Mouse (Mus musculus) c-Kit-positive CD71-negative TER-119-negative erythroid progenitor cells, embryonic 14.5 days (primary cell): ENCODE results near the gene Majin.

Experiments used
- DNase-seq: peaks from one replicate; pipeline ENCODE4 v3.0.0-alpha.2; 2013; ENCODE audit warnings: low read depth

The Majin gene

DNA sequence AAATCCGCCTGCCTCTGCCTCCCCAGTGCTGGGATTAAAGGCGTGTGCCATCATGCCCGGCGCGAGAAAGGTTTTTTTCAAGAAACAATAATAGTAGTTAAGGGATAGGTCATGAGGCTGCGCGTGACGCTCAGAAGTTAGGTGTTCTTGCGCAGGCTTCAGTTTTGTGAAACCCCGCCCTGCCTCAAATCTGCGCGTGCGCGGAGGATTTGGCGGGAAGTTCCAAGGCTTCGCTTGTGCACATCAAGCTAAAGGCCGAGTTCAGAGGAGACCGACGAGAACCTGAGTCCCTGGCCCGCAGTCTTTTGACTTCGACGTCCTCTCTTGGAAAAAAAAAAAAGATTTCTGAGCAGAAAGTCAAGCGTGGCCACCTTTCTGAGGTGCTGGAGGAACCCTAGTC lies at the start of gene Majin:
Gene Majin (plus strand): TSS at position 258 of the 400 bp plus-strand sequence.
- no peak for DNase-seq

DNA sequence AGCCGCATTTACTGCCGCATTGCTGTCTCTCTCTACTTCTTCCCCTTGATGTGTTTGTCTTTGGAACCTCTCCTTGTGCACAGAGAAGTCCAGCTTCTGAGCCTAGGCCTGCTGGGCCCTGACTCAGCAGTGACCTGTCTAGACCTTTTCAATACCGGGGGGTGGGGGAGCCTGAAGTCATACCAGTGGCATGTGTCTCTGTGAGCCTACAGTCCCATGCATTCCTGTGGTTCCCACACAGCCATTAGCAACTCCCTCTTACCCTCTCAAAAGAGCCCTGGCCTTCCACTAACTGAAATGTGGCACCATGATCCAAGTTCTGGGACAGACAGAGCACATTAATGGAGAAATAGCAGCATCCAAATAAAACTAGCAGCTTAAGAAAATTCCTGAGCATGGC lies 47.8 kb upstream of the Majin start:
- DNase-seq = no peak

GRCm38 (mm10) chr19:6139701-6140100 lies 44.5 kb upstream of the Majin start:
- DNase-seq = no peak

- no peak for DNase-seq
These were observed 43.9 kb upstream of the Majin start for GRCm38 (mm10) chr19:6140374-6140677.

DNA sequence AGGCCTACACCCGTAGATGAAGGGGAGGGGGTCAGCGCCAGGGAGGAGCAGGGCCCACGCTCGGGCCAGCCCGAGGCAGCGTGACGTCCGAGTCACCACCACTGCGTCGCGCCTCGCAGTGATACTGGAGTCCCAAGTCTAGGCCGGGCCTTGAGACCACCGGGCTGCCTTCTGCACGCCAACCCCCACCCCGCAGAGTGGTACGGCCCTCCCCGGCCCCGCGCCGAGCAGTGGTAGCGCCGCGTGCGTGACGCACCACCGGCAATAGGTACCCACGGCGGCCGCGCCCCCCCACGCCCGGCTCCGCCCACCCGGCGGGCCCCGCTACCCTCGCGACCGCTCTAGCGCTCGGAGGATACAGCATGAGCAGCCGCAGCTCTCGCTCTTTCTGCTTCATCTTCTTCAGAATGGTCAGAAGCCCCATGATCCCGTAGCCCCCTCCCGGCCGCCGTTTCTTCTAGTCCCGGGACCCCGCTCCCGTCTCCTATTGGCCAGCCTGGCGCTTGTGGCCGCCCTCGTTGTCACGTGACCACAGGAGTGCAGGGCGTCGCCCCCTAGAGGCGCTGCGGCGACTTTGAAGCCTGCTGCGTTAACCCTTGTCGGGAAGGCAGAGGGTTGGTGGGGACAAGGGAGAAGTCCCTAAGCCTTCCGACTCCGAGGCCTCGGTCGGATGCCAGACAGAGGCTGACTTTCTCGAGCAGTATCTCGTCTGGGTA lies 43.4 kb upstream of the Majin start, which contains the start of gene Batf2:
Gene Batf2 (plus strand): TSS at position 306 of the 716 bp plus-strand sequence.
- peak; percentile 89 for DNase-seq

DNA sequence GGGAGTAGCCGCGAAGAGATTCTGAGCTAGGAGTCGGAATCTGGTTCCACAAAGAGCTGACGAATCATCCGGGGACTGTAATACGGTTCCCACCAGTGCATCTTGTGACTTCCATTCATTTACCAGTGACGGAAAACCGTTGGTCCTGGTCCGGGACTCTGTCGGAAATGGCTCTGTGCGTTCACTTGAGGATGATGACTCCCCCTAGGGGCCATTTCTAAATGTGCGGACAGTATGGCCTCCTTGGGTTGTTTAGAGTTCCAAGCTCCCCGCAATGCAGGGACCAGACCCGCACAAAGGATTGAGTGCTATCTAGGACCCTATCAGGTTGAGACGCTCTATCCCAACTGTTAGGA lies 42.8 kb upstream of the Majin start, which contains the start of gene Arl2:
Gene Arl2 (minus strand): TSS at position 155 of the 356 bp plus-strand sequence.
- DNase-seq = peak; percentile 89

- no peak for DNase-seq
These were observed 39.3 kb upstream of the Majin start for GRCm38 (mm10) chr19:6144842-6145241.

GRCm38 (mm10) chr19:6155174-6155573 lies 29.0 kb upstream of the Majin start:
- DNase-seq = no peak

DNA sequence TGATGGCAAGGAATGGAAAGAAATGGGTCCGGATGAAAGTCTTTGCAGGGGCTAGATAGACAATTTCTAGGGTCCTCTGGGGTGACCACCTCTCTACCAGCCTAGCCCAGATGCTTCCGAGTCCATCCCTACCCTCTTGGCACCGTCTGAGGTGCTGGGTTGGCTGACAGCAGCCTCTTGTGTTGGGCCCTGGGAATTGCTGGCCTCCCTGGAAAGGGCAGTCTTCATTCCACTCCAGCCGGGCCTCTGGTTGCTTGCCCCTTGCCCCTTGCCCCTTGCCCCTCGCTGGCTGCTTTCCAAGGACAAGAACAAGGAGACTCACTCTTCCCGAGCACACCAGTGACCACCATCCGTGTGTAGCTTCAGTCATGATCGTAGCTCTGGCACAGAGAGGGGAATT lies 27.8 kb upstream of the Majin start:
- DNase-seq = no peak

DNA sequence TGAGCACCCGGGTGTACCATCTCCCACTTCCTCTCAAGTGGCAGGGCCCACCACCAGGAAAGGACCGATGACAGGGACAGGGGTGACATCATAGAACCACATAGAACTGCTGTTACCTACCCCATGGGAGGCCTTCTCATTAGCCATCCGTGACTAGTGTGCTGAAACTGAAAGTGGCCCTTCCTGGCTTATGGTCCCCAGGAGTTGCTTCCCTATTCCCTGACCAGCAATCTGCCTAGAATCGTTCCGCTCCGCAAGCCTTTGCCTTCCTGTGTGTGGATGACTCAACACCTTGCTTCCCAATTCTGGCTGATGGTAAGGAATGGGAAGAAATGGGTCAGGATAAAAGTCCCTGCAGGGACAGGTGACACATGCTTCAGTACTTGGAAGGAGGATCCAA lies 27.0 kb upstream of the Majin start:
- DNase-seq = peak; percentile 40

GRCm38 (mm10) chr19:6163872-6164547 lies 20.2 kb upstream of the Majin start:
- no peak for DNase-seq

- no peak for DNase-seq
These were observed 17.4 kb upstream of the Majin start for GRCm38 (mm10) chr19:6166750-6167149.

- DNase-seq = no peak
These were observed 13.0 kb upstream of the Majin start for GRCm38 (mm10) chr19:6171215-6171614.

DNA sequence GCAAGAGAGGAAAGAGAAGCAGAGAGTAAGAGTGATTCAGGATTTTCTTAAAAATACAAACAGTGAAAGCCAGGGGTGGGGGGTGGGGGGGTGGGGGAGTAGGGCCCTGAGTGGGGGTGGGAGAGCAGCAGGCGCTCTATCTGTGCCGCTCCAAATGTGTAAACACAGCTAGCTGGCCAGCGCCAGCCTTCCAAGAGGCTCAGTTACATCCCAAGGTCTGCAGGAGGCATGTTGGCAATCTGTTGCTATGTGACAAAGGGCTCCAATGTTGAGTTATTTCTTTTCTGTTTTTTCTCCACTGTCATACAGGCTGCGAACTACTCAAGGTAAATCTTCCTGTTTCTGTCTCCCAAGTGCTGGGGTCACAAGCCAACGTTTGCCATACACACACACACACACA lies 9.4 kb upstream of the Majin start:
- no peak for DNase-seq

DNA sequence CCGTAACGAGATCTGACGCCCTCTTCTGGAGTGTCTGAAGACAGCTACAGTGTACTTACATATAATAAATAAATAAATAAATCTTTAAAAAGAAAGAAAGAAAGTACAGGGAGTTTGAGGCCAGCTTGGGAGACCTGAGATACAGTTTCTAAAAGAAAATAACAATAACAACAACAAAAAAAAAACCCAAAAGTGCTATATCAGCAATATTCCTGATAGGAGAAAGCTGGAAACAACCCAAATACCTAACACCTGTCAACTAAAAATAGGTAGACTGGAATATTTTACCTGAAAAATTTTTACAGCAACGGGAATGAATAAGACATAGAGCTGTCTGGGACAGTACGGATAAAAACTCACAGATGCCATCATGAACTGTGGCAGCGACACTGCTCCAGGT lies 5.4 kb upstream of the Majin start:
- no peak for DNase-seq

GRCm38 (mm10) chr19:6181629-6182028 lies 2.6 kb upstream of the Majin start:
- peak; percentile 25 for DNase-seq

DNA sequence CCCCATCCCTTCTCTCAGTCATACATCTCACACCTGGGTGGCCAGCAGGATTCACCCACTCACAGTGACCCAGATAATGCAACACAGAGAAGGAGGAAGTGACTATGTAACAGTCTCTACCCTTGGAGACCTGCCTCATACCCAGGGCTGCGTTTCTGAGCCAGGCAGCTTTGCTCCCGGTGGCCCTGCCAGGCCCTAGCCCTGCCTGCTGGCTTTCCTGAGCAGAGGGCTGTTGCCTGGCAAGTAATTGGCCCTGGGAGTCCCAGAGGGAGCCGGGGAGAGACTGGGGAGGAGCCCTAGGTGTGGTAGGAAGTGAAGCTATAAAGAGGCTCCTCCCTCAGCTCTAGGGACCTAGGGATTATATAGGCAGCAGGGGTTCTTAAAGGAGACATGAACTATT lies 1.7 kb upstream of the Majin start:
- no peak for DNase-seq

GRCm38 (mm10) chr19:6204265-6204664 lies 20.1 kb downstream of the Majin start:
- no peak for DNase-seq

- no peak for DNase-seq
These were observed 22.5 kb downstream of the Majin start for GRCm38 (mm10) chr19:6206716-6207115.

- DNase-seq = no peak
These were observed 32.0 kb downstream of the Majin start for GRCm38 (mm10) chr19:6216046-6216705.

GRCm38 (mm10) chr19:6218606-6219005 lies 34.4 kb downstream of the Majin start:
- no peak for DNase-seq

DNA sequence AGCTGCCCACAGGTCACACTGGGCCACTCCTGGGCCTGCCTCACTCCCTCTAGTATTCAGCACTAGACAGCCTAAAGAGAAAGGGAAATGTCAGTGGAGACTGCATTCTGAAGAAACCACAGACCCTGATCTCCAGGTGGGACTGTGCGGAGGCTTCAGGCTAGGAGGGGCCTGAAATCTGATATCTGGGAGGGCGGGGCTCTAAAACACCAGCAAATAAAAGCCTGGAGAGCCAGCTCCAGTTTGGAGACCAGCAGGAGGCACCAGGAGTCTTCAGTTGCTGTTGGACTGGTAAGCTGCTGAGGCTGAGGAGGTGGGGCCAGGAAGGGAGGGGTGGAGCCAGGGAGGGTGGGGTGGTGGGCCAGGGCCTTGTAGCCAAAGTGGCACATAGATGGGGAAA lies 41.9 kb downstream of the Majin start, which contains the start of gene Gpha2:
Gene Gpha2 (plus strand): TSS at position 246 of the 400 bp plus-strand sequence.
- no peak for DNase-seq

GRCm38 (mm10) chr19:6226763-6227162 lies 42.6 kb downstream of the Majin start:
- DNase-seq = no peak
